Mouse (Mus musculus) c-Kit-positive CD71-positive TER-119-positive erythroid progenitor cells, embryonic 14.5 days (primary cell): ENCODE data around the gene Gm13283.
"Not testable (repeated sequence)": the region's sequence is repeated elsewhere in the genome, so short reads cannot be mapped to it uniquely, and the experiment has no call there.

Experiments
- DNase-seq: peaks from one replicate; pipeline ENCODE4 v3.0.0-alpha.2; 2013; ENCODE audit warnings: low spot score

Gm13283 gene

DNA sequence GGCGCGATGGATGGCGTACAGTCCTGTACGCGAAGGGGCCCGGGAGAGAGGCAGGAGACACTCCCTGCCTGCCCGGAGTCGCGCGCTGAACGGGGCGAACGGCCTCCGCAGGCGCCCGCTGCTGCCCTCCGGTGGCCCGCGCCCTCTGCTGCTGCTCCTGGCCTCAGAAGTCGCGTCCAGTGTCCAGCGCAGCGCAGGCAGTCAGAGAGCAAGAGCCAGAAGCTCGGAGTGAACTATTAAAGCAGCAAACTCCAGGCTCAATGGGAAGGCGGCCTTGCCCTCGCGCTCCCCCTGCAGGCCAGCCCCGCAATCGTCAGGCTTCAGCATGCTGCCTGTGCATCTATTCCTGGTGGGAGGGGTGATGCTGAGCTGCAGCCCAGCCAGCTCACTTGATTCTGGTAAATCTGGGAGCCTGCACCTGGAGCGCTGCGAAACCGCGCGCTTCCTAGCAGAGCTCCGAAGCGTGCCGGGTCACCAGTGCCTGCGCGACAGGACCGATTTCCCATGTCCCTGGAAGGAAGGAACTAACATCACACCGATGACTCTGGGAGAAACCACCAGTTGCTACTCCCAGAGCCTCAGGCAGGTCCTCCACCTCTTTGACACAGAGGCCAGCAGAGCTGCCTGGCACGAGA is 3.6 kb downstream of the Gm13283 start:
- not testable (repeated sequence) for DNase-seq

- not testable (repeated sequence) for DNase-seq
Observed at GRCm38 (mm10) chr4:88773534-88773933, 13.6 kb downstream of the Gm13283 start, which contains the start of gene Gm13290. Gm13290 (plus strand) TSS chr4:88773834.

- not testable (repeated sequence) for DNase-seq
Observed at GRCm38 (mm10) chr4:88776622-88777021, 16.7 kb downstream of the Gm13283 start, which contains the start of gene Gm13289. Gm13289 (plus strand) TSS chr4:88776922.

DNA sequence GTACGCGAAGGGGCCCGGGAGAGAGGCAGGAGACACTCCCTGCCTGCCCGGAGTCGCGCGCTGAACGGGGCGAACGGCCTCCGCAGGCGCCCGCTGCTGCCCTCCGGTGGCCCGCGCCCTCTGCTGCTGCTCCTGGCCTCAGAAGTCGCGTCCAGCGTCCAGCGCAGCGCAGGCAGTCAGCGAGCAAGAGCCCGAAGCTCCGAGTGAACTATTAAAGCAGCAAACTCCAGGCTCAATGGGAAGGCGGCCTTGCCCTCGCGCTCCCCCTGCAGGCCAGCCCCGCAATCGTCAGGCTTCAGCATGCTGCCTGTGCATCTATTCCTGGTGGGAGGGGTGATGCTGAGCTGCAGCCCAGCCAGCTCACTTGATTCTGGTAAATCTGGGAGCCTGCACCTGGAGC is 19.6 kb downstream of the Gm13283 start, which contains the start of gene Gm13272:
Gene Gm13272, plus strand, starts transcription at position 301 of the 400 bp plus-strand sequence.
- not testable (repeated sequence) for DNase-seq

GRCm38 (mm10) chr4:88780320-88780719 is 20.4 kb downstream of the Gm13283 start:
- not testable (repeated sequence) for DNase-seq

GRCm38 (mm10) chr4:88781831-88782230 is 21.9 kb downstream of the Gm13283 start, which contains the start of gene Ifnz:
Ifnz (plus strand) TSS chr4:88782131.
- not testable (repeated sequence) for DNase-seq

DNA sequence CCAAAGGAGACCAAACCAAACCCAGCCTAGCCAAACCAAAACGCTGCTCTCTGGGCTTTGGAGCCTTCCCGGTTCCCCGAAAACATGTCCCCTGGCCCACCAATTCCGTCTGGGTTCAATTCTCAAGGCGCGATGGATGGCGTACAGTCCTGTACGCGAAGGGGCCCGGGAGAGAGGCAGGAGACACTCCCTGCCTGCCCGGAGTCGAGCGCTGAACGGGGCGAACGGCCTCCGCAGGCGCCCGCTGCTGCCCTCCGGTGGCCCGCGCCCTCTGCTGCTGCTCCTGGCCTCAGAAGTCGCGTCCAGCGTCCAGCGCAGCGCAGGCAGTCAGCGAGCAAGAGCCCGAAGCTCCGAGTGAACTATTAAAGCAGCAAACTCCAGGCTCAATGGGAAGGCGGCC is 22.4 kb downstream of the Gm13283 start:
- not testable (repeated sequence) for DNase-seq

GRCm38 (mm10) chr4:88785409-88785808 is 25.5 kb downstream of the Gm13283 start, which contains the start of gene Gm13276:
Gm13276 (plus strand) TSS chr4:88785709.
- DNase-seq = not testable (repeated sequence)

DNA sequence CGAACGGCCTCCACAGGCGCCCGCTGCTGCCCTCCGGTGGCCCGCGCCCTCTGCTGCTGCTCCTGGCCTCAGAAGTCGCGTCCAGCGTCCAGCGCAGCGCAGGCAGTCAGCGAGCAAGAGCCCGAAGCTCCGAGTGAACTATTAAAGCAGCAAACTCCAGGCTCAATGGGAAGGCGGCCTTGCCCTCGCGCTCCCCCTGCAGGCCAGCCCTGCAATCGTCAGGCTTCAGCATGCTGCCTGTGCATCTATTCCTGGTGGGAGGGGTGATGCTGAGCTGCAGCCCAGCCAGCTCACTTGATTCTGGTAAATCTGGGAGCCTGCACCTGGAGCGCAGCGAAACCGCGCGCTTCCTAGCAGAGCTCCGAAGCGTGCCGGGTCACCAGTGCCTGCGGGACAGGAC is 28.5 kb downstream of the Gm13283 start, which contains the start of gene Gm13277:
Gene Gm13277, plus strand, starts transcription at position 231 of the 400 bp plus-strand sequence.
- DNase-seq = not testable (repeated sequence)

GRCm38 (mm10) chr4:88791250-88791649 is 31.3 kb downstream of the Gm13283 start, which contains the start of gene Gm13278:
Gm13278 (plus strand) TSS chr4:88791550.
- not testable (repeated sequence) for DNase-seq

DNA sequence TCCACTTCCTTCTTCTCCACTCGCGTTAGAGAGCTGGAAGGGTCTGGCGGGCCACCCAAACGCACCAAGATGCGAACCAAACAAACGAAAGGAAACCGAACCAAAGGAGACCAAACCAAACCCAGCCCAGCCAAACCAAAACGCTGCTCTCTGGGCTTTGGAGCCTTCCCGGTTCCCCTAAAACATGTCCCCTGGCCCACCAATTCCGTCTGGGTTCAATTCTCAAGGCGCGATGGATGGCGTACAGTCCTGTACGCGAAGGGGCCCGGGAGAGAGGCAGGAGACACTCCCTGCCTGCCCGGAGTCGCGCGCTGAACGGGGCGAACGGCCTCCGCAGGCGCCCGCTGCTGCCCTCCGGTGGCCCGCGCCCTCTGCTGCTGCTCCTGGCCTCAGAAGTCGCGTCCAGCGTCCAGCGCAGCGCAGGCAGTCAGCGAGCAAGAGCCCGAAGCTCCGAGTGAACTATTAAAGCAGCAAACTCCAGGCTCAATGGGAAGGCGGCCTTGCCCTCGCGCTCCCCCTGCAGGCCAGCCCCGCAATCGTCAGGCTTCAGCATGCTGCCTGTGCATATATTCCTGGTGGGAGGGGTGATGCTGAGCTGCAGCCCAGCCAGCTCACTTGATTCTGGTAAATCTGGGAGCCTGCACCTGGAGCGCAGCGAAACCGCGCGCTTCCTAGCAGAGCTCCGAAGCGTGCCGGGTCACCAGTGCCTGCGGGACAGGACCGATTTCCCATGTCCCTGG is 34.2 kb downstream of the Gm13283 start, which contains the start of gene Gm13275:
Gene Gm13275, plus strand, starts transcription at position 552 of the 740 bp plus-strand sequence.
- not testable (repeated sequence) for DNase-seq

DNA sequence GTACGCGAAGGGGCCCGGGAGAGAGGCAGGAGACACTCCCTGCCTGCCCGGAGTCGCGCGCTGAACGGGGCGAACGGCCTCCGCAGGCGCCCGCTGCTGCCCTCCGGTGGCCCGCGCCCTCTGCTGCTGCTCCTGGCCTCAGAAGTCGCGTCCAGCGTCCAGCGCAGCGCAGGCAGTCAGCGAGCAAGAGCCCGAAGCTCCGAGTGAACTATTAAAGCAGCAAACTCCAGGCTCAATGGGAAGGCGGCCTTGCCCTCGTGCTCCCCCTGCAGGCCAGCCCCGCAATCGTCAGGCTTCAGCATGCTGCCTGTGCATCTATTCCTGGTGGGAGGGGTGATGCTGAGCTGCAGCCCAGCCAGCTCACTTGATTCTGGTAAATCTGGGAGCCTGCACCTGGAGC is 37.2 kb downstream of the Gm13283 start, which contains the start of gene Gm13279:
Gene Gm13279, plus strand, starts transcription at position 301 of the 400 bp plus-strand sequence.
- not testable (repeated sequence) for DNase-seq

- DNase-seq = not testable (repeated sequence)
Observed at GRCm38 (mm10) chr4:88799365-88799764, 39.4 kb downstream of the Gm13283 start, which contains the start of gene Gm13285. Gm13285 (plus strand) TSS chr4:88799665.

DNA sequence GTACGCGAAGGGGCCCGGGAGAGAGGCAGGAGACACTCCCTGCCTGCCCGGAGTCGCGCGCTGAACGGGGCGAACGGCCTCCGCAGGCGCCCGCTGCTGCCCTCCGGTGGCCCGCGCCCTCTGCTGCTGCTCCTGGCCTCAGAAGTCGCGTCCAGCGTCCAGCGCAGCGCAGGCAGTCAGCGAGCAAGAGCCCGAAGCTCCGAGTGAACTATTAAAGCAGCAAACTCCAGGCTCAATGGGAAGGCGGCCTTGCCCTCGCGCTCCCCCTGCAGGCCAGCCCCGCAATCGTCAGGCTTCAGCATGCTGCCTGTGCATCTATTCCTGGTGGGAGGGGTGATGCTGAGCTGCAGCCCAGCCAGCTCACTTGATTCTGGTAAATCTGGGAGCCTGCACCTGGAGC is 43.0 kb downstream of the Gm13283 start, which contains the start of gene Gm13287:
Gene Gm13287, plus strand, starts transcription at position 301 of the 400 bp plus-strand sequence.
- DNase-seq = not testable (repeated sequence)

- DNase-seq = not testable (repeated sequence)
Observed at GRCm38 (mm10) chr4:88805231-88805630, 45.3 kb downstream of the Gm13283 start, which contains the start of gene Gm13288. Gm13288 (plus strand) TSS chr4:88805531.

GRCm38 (mm10) chr4:88805761-88806160 is 45.8 kb downstream of the Gm13283 start:
- DNase-seq = not testable (repeated sequence)
